Mouse (Mus musculus): Measurements from ENCODE around the gene Palld.

GRCm38 (mm10) chr8:61700932-61701681 lies 201.4 kb downstream of the Palld start:
- TF ChIP-seq EP300 (IDR thresholded peaks at IDR 0.05; ENCODE audit: insufficient read depth, low read depth, low read length) (no peak), CTCF (IDR thresholded peaks at IDR 0.05; ENCODE audit: low read depth, low read length) (no peak)

Measured in ES-Bruce4 (cell line).